ENCODE assay signal across 13 mouse cellular contexts in genomic region chr9:106147281-106147680, GRCm38 (mm10). TPM values are rescaled to one million over a fixed set of nuclear protein-coding genes. Genes with fewer than 3 reads are reported as not detected.
DNase-seq lines count a peak whose midpoint lies in the region; ATAC-seq and TF ChIP-seq lines count a peak whose summit lies in the region.
"Had no signal": no experiment of that assay in that cellular context is flagged by ENCODE, and none has a peak within 500 bp of the region (broad histone marks: within the 10 kb centered on the region; RNA-seq: fewer than 3 reads in every experiment).

No protein-coding gene starts in this region.

- DNase-seq in hindbrain, embryonic 14.5 days (ENCODE audit: low spot score), result no peak
- no peak for DNase-seq in ovary, adult 18-20 months (ENCODE audit: low spot score)
- no peak for DNase-seq in lung, adult 18-20 months
- no peak for DNase-seq in gastrocnemius, postnatal 36 days
- DNase-seq: cerebellum, adult 9-11 months; kidney, postnatal 36 days; thymus, postnatal 14 days had no signal

- H3K4me3 ChIP-seq in bone marrow, adult 2 months (replicated peaks; ENCODE audit: control insufficient read depth, low read depth, low read length), result peak overlapping the region; percentile 51
- H3K4me3 ChIP-seq in forebrain, embryonic 12.5 days (replicated peaks), result peak overlapping the region; percentile 71
- peak overlapping the region; percentile 67 for H3K4me3 ChIP-seq in hindbrain, embryonic 14.5 days (replicated peaks; ENCODE audit: low read length)
- peak overlapping the region; percentile 66 for H3K4me3 ChIP-seq in midbrain, embryonic 15.5 days

- ATAC-seq in forebrain, embryonic 12.5 days (ENCODE audit: low FRiP score), result no peak
- ATAC-seq in hindbrain, embryonic 14.5 days (ENCODE audit: low FRiP score), result no peak
- ATAC-seq in midbrain, embryonic 15.5 days (replicated peaks), result no peak; the same call in 1 of the 2 replicates
- ATAC-seq: CD4-positive, CD25-positive, alpha-beta regulatory T cell, adult 4 months had no signal

- TF ChIP-seq CTCF in bone marrow, adult 2 months (IDR thresholded peaks at IDR 0.05; ENCODE audit: control insufficient read depth, insufficient read depth, low read length), result no peak

- peaks cover 57% of the 10 kb centered on the region for H3K27me3 ChIP-seq in forebrain, embryonic 12.5 days
- H3K27me3 ChIP-seq in hindbrain, embryonic 14.5 days (ENCODE audit: control insufficient read depth, insufficient read depth, low read length), result no peaks in the 10 kb centered on the region
- H3K27me3 ChIP-seq in midbrain, embryonic 15.5 days (replicated peaks), result no peaks in the 10 kb centered on the region

- peak overlapping the region; percentile 69 for H3K4me2 ChIP-seq in forebrain, embryonic 12.5 days
- H3K4me2 ChIP-seq in hindbrain, embryonic 14.5 days (replicated peaks), result peak overlapping the region; percentile 63
- peak overlapping the region; percentile 68 for H3K4me2 ChIP-seq in midbrain, embryonic 15.5 days

- 2% methylated on average over 5 of the region's 5 CpGs for WGBS in bone marrow, adult 2 months
- 31% methylated on average over 5 of the region's 5 CpGs for WGBS in forebrain, embryonic 12.5 days
- 30% methylated on average over 5 of the region's 5 CpGs for WGBS in hindbrain, embryonic 14.5 days
- 31% methylated on average over 5 of the region's 5 CpGs for WGBS in midbrain, embryonic 15.5 days

- no peak for TF ChIP-seq POLR2A in bone marrow, adult 2 months (IDR thresholded peaks at IDR 0.05; ENCODE audit: borderline replicate concordance, control insufficient read depth, low read depth, low read length)

- peak overlapping the region; percentile 90 for H3K9ac ChIP-seq in forebrain, embryonic 12.5 days
- peak overlapping the region; percentile 99 for H3K9ac ChIP-seq in hindbrain, embryonic 14.5 days
- peak overlapping the region; percentile 100 for H3K9ac ChIP-seq in midbrain, embryonic 15.5 days
- H3K9ac ChIP-seq: liver, embryonic 14.5 days had no signal

- intact Hi-C loops in gastrocnemius, postnatal 36 days (cut with DNase I), result no loop called here

- H3K9me3 ChIP-seq in forebrain, embryonic 12.5 days, result no peaks in the 10 kb centered on the region
- H3K9me3 ChIP-seq in hindbrain, embryonic 14.5 days (ENCODE audit: control insufficient read depth, low read length), result no peaks in the 10 kb centered on the region
- no peaks in the 10 kb centered on the region for H3K9me3 ChIP-seq in midbrain, embryonic 15.5 days
- H3K9me3 ChIP-seq: heart, embryonic 10.5 days had no signal

- peaks cover 14% of the 10 kb centered on the region for H3K36me3 ChIP-seq in forebrain, embryonic 12.5 days (replicated peaks)
- H3K36me3 ChIP-seq in hindbrain, embryonic 14.5 days (replicated peaks; ENCODE audit: control insufficient read depth, insufficient read depth), result peaks cover 12% of the 10 kb centered on the region
- no peaks in the 10 kb centered on the region for H3K36me3 ChIP-seq in midbrain, embryonic 15.5 days (replicated peaks)
- H3K36me3 ChIP-seq: heart, embryonic 10.5 days had no signal

- H3K27ac ChIP-seq in bone marrow, adult 2 months (ENCODE audit: control insufficient read depth, insufficient read depth, low read depth, low read length, poor library complexity), result peak overlapping the region; percentile 27; the same call in 1 of the 2 replicates
- H3K27ac ChIP-seq in forebrain, embryonic 12.5 days, result peak overlapping the region; percentile 89
- H3K27ac ChIP-seq in hindbrain, embryonic 14.5 days, result peak overlapping the region; percentile 93
- peak overlapping the region; percentile 96 for H3K27ac ChIP-seq in midbrain, embryonic 15.5 days
- H3K27ac ChIP-seq: liver, embryonic 14.5 days had no signal

- peaks cover 2% of the 10 kb centered on the region; the same call in 1 of the 2 replicates for H3K4me1 ChIP-seq in bone marrow, adult 2 months (ENCODE audit: control insufficient read depth, insufficient read depth, low read length)
- peaks cover 47% of the 10 kb centered on the region for H3K4me1 ChIP-seq in forebrain, embryonic 12.5 days
- peaks cover 34% of the 10 kb centered on the region for H3K4me1 ChIP-seq in hindbrain, embryonic 14.5 days (replicated peaks; ENCODE audit: control insufficient read depth, insufficient read depth, low read length)
- peaks cover 36% of the 10 kb centered on the region for H3K4me1 ChIP-seq in midbrain, embryonic 15.5 days

RNA-seq across cellular contexts. Expression of gene Glyctk, which starts 10.7 kb away (rescaled TPM):
- 0.99 and 1.9 TPM in 2 replicates for polyA plus RNA-seq in bone marrow, adult 2 months (2011; ENCODE audit: insufficient read depth, insufficient read length, low replicate concordance, missing spikeins)
- 9.1 and 10.2 TPM in 2 replicates for polyA plus RNA-seq in forebrain, embryonic 12.5 days (2016; fragmentation: Nextera tagmentation; extraction: Ambion mirVana)
- polyA plus RNA-seq in hindbrain, embryonic 14.5 days (2014; fragmentation: Nextera tagmentation; extraction: Ambion mirVana), result 2.3 and 3.0 TPM in 2 replicates
- 4.5 and 4.9 TPM in 2 replicates for polyA plus RNA-seq in midbrain, embryonic 15.5 days (2015; fragmentation: Nextera tagmentation; extraction: Ambion mirVana)
- 1 to 10 TPM in 1 of 2 experiments, under 1 TPM in 1; 0.76 to 1.2 TPM for total RNA-seq in gastrocnemius, postnatal 36 days (2021)

RNA-seq across cellular contexts. Expression of gene Wdr82, which starts 23.4 kb away (rescaled TPM):
- polyA plus RNA-seq in bone marrow, adult 2 months (2011; ENCODE audit: insufficient read depth, insufficient read length, low replicate concordance, missing spikeins), result 15.9 and 17.7 TPM in 2 replicates
- polyA plus RNA-seq in forebrain, embryonic 12.5 days (2016; fragmentation: Nextera tagmentation; extraction: Ambion mirVana), result 38.1 and 41.2 TPM in 2 replicates
- polyA plus RNA-seq in hindbrain, embryonic 14.5 days (2014; fragmentation: Nextera tagmentation; extraction: Ambion mirVana), result 40.2 and 42.3 TPM in 2 replicates
- 40.5 and 41.1 TPM in 2 replicates for polyA plus RNA-seq in midbrain, embryonic 15.5 days (2015; fragmentation: Nextera tagmentation; extraction: Ambion mirVana)
- total RNA-seq in gastrocnemius, postnatal 36 days (2021), result 10 to 100 TPM; 18.4 to 20.3 TPM

RNA-seq across cellular contexts. Expression of gene Col6a4, which starts 50.7 kb away (rescaled TPM):
- polyA plus RNA-seq in bone marrow, adult 2 months (2011; ENCODE audit: insufficient read depth, insufficient read length, low replicate concordance, missing spikeins), result not detected in 2 replicates
- polyA plus RNA-seq in forebrain, embryonic 12.5 days (2016; fragmentation: Nextera tagmentation; extraction: Ambion mirVana), result 0.27 and 0.70 TPM in 2 replicates
- polyA plus RNA-seq in hindbrain, embryonic 14.5 days (2014; fragmentation: Nextera tagmentation; extraction: Ambion mirVana), result 0.32 and 0.87 TPM in 2 replicates
- polyA plus RNA-seq in midbrain, embryonic 15.5 days (2015; fragmentation: Nextera tagmentation; extraction: Ambion mirVana), result 1.8 TPM in 2 replicates
- not detected for total RNA-seq in gastrocnemius, postnatal 36 days (2021)
- polyA plus RNA-seq: CD4-positive, CD25-positive, alpha-beta regulatory T cell, adult 4 months had no signal

RNA-seq across cellular contexts. Expression of gene Ppm1m, which starts 52.3 kb away (rescaled TPM):
- polyA plus RNA-seq in bone marrow, adult 2 months (2011; ENCODE audit: insufficient read depth, insufficient read length, low replicate concordance, missing spikeins), result 32.4 and 91.7 TPM in 2 replicates
- 29.6 and 33.3 TPM in 2 replicates for polyA plus RNA-seq in forebrain, embryonic 12.5 days (2016; fragmentation: Nextera tagmentation; extraction: Ambion mirVana)
- 13.0 and 13.4 TPM in 2 replicates for polyA plus RNA-seq in hindbrain, embryonic 14.5 days (2014; fragmentation: Nextera tagmentation; extraction: Ambion mirVana)
- polyA plus RNA-seq in midbrain, embryonic 15.5 days (2015; fragmentation: Nextera tagmentation; extraction: Ambion mirVana), result 17.2 and 20.5 TPM in 2 replicates
- total RNA-seq in gastrocnemius, postnatal 36 days (2021), result 1 to 10 TPM; 3.0 to 3.3 TPM

RNA-seq across cellular contexts. Expression of gene Twf2, which starts 55.6 kb away (rescaled TPM):
- polyA plus RNA-seq in bone marrow, adult 2 months (2011; ENCODE audit: insufficient read depth, insufficient read length, low replicate concordance, missing spikeins), result 21.7 and 63.2 TPM in 2 replicates
- polyA plus RNA-seq in forebrain, embryonic 12.5 days (2016; fragmentation: Nextera tagmentation; extraction: Ambion mirVana), result 53.9 and 59.3 TPM in 2 replicates
- polyA plus RNA-seq in hindbrain, embryonic 14.5 days (2014; fragmentation: Nextera tagmentation; extraction: Ambion mirVana), result 49.6 and 52.9 TPM in 2 replicates
- 51.8 and 55.8 TPM in 2 replicates for polyA plus RNA-seq in midbrain, embryonic 15.5 days (2015; fragmentation: Nextera tagmentation; extraction: Ambion mirVana)
- total RNA-seq in gastrocnemius, postnatal 36 days (2021), result 100 to 1,000 TPM; 113 to 156 TPM

Comparison
In these comparisons a context has a peak if more than half of its experiments do, and no peak if none do; other contexts are left out.
1. H3K27ac ChIP-seq: peak in every context shown above with its lines; median percentile 96 in midbrain, embryonic 15.5 days; 93 in hindbrain, embryonic 14.5 days; 89 in forebrain, embryonic 12.5 days; 27 in bone marrow, adult 2 months.